Mouse (Mus musculus) MEL (cell line): ENCODE results near the gene Ankrd33b. TPM values are rescaled to one million over a fixed set of nuclear protein-coding genes. Genes with fewer than 3 reads are reported as not detected.
A peak's percentile ranks its signal among the peaks of the same experiment; 100 is the strongest.

Source experiments
- DNase-seq: peaks from one replicate; pipeline ENCODE4 v3.0.0; 2011; ENCODE audit warnings: low read depth, low spot score
- H3K27ac ChIP-seq: 2 replicates; pipeline ENCODE4 v1.5.1; 2012; ENCODE audit warnings: low read depth, mild to moderate bottlenecking, control low read depth, low read length, moderate library complexity; ENCODE audit not compliant: control insufficient read depth
- H3K27me3 ChIP-seq, 2 experiments: fragments of 150-350 bp in 1 of 2; sonication (generic) in 1 of 2; 2 replicates each; pipeline ENCODE4 v1.6.1; 2012; ENCODE audit warnings: low read length in 2 of 2, mild to moderate bottlenecking in 2 of 2, improper control_type of control experiment in 1 of 2, moderate library complexity in 1 of 2; ENCODE audit not compliant: insufficient read depth in 2 of 2, control insufficient read depth in 1 of 2
- H3K36me3 ChIP-seq, 2 experiments: 2 replicates each; pipeline ENCODE4 v1.6.1; 2012 to 2014; ENCODE audit warnings: low read length in 2 of 2, improper control_type of control experiment in 1 of 2, inconsistent platforms in 1 of 2, mild to moderate bottlenecking in 1 of 2; ENCODE audit not compliant: insufficient read depth in 2 of 2, control insufficient read depth in 1 of 2
- H3K4me1 ChIP-seq, 2 experiments: fragments of 150-350 bp in 1 of 2; sonication (generic) in 1 of 2; 2 replicates each; pipeline ENCODE4 v1.6.1; 2012; ENCODE audit warnings: low read length in 2 of 2, improper control_type of control experiment in 1 of 2, mild to moderate bottlenecking in 1 of 2; ENCODE audit not compliant: insufficient read depth in 2 of 2, control insufficient read depth in 1 of 2
- H3K4me3 ChIP-seq, 2 experiments: fragments of 150-350 bp in 1 of 2; sonication (generic) in 1 of 2; 2 replicates each; pipeline ENCODE4 v1.5.1; 2012; ENCODE audit warnings: low read depth in 2 of 2, low read length in 2 of 2, mild to moderate bottlenecking in 2 of 2, moderate library complexity in 2 of 2, control low read depth in 1 of 2, improper control_type of control experiment in 1 of 2; ENCODE audit not compliant: control insufficient read depth in 1 of 2, insufficient read depth in 1 of 2
- H3K79me2 ChIP-seq: 2 replicates; pipeline ENCODE4 v1.6.1; 2012; ENCODE audit warnings: mild to moderate bottlenecking, low read length, moderate library complexity; ENCODE audit not compliant: control insufficient read depth, poor library complexity, insufficient read depth
- H3K9ac ChIP-seq: 2 replicates; pipeline ENCODE4 v1.6.1; 2012; ENCODE audit warnings: low read depth, mild to moderate bottlenecking, control low read depth, low read length, moderate library complexity; ENCODE audit not compliant: control insufficient read depth, poor library complexity, severe bottlenecking
- H3K9me3 ChIP-seq: fragments of 150-350 bp; sonication (generic); replicated peaks from 2 replicates; pipeline ENCODE4 v1.6.1; 2012; ENCODE audit warnings: mild to moderate bottlenecking, low read length, improper control_type of control experiment, moderate library complexity; ENCODE audit not compliant: insufficient read depth
- CHD1 ChIP-seq: IDR thresholded peaks from 2 replicates; pipeline ENCODE4 v1.6.1; 2012; ENCODE audit warnings: low read depth, mild to moderate bottlenecking, inconsistent platforms, low read length, improper control_type of control experiment
- CHD2 ChIP-seq: IDR thresholded peaks from 2 replicates; pipeline ENCODE4 v1.6.1; 2011; ENCODE audit warnings: low read length, improper control_type of control experiment
- E2F4 ChIP-seq: IDR thresholded peaks from 2 replicates; pipeline ENCODE4 v1.6.1; 2011; ENCODE audit warnings: low read depth, low read length, improper control_type of control experiment, borderline replicate concordance
- ELF1 ChIP-seq: IDR thresholded peaks from 2 replicates; pipeline ENCODE4 v1.6.1; 2014; ENCODE audit warnings: low read depth, mild to moderate bottlenecking, inconsistent platforms, low read length, improper control_type of control experiment, moderate library complexity
- GABPA ChIP-seq: IDR thresholded peaks from 2 replicates; pipeline ENCODE4 v1.6.1; 2012; ENCODE audit warnings: low read depth, mild to moderate bottlenecking, inconsistent platforms, low read length, improper control_type of control experiment, moderate library complexity
- GATA1 ChIP-seq: IDR thresholded peaks from 2 replicates; pipeline ENCODE4 v1.6.1; 2011; ENCODE audit warnings: low read depth, low read length, improper control_type of control experiment
- HCFC1 ChIP-seq: IDR thresholded peaks from 2 replicates; pipeline ENCODE4 v1.6.1; 2012; ENCODE audit warnings: low read depth, mild to moderate bottlenecking, inconsistent platforms, low read length, improper control_type of control experiment, moderate library complexity
- KAT2A ChIP-seq: conservative IDR thresholded peaks from 2 replicates; pipeline ENCODE4 v1.6.1; 2012; ENCODE audit warnings: low read depth, low read length, improper control_type of control experiment, inconsistent platforms
- MAZ ChIP-seq: IDR thresholded peaks from 2 replicates; pipeline ENCODE4 v1.6.1; 2012; ENCODE audit warnings: low read depth, mild to moderate bottlenecking, inconsistent platforms, low read length, improper control_type of control experiment
- MEF2A ChIP-seq: IDR thresholded peaks from 2 replicates; pipeline ENCODE4 v1.6.1; 2014; ENCODE audit warnings: low read depth, mild to moderate bottlenecking, inconsistent platforms, low read length, improper control_type of control experiment; ENCODE audit not compliant: poor library complexity, insufficient replicate concordance, severe bottlenecking; ENCODE audit errors: extremely low read depth
- MXI1 ChIP-seq: IDR thresholded peaks from 2 replicates; pipeline ENCODE4 v1.6.1; 2011; ENCODE audit warnings: mild to moderate bottlenecking, low read depth, low read length, improper control_type of control experiment
- MYB ChIP-seq: IDR thresholded peaks from 2 replicates; pipeline ENCODE4 v1.6.1; 2011; ENCODE audit warnings: mild to moderate bottlenecking, low read depth, low read length, improper control_type of control experiment
- MYC ChIP-seq: IDR thresholded peaks from 2 replicates; pipeline ENCODE4 v1.6.1; 2011; ENCODE audit warnings: low read depth, mild to moderate bottlenecking, low read length, improper control_type of control experiment, moderate library complexity
- NRF1 ChIP-seq: IDR thresholded peaks from 2 replicates; pipeline ENCODE4 v1.6.1; 2014; ENCODE audit warnings: low read depth, mild to moderate bottlenecking, inconsistent platforms, low read length, improper control_type of control experiment, moderate library complexity; ENCODE audit not compliant: poor library complexity, insufficient read depth, severe bottlenecking
- POLR2AphosphoS2 ChIP-seq: IDR thresholded peaks from 2 replicates; pipeline ENCODE4 v1.6.1; 2011; ENCODE audit warnings: low read length, improper control_type of control experiment
- RAD21 ChIP-seq: IDR thresholded peaks from 2 replicates; pipeline ENCODE4 v1.6.1; 2011; ENCODE audit warnings: mild to moderate bottlenecking, low read depth, low read length, improper control_type of control experiment
- SMC3 ChIP-seq: IDR thresholded peaks from 2 replicates; pipeline ENCODE4 v1.6.1; 2011; ENCODE audit warnings: low read depth, low read length, improper control_type of control experiment
- USF1 ChIP-seq: IDR thresholded peaks from 2 replicates; pipeline ENCODE4 v1.6.1; 2014; ENCODE audit warnings: low read depth, mild to moderate bottlenecking, inconsistent platforms, low read length, improper control_type of control experiment, moderate library complexity
- USF2 ChIP-seq, 2 experiments: IDR thresholded peaks; 2 replicates each; pipeline ENCODE4 v1.6.1; 2011 to 2012; ENCODE audit warnings: improper control_type of control experiment in 2 of 2, low read length in 2 of 2, borderline replicate concordance in 1 of 2, inconsistent platforms in 1 of 2, low read depth in 1 of 2, mild to moderate bottlenecking in 1 of 2; ENCODE audit not compliant: insufficient read depth in 1 of 2
- polyA plus RNA-seq, 2 experiments: library from polyadenylated mRNA; stranded (reverse) in 1 of 2; unstranded in 1 of 2; fragments of >175 nt in 1 of 2; fragments of >200 nt in 1 of 2; gene quantifications; 2 replicates each; pipeline versions ENCODE4 v1.2.1 to v1.2.4; 2012; ENCODE audit warnings: low replicate concordance in 2 of 2, low read depth in 1 of 2; ENCODE audit not compliant: insufficient read length in 2 of 2, insufficient read depth in 1 of 2, missing spikeins in 1 of 2
- total RNA-seq: library from RNA; depleted of rRNA; stranded (reverse); fragments of 300-350 nt; gene quantifications from 2 replicates; pipeline ENCODE4 v1.2.3, GENCODE M21; 2012

The Ankrd33b gene
- total and polyA plus RNA-seq, 3 experiments: 11.1 to 16.1 TPM; not detected in 1

DNA sequence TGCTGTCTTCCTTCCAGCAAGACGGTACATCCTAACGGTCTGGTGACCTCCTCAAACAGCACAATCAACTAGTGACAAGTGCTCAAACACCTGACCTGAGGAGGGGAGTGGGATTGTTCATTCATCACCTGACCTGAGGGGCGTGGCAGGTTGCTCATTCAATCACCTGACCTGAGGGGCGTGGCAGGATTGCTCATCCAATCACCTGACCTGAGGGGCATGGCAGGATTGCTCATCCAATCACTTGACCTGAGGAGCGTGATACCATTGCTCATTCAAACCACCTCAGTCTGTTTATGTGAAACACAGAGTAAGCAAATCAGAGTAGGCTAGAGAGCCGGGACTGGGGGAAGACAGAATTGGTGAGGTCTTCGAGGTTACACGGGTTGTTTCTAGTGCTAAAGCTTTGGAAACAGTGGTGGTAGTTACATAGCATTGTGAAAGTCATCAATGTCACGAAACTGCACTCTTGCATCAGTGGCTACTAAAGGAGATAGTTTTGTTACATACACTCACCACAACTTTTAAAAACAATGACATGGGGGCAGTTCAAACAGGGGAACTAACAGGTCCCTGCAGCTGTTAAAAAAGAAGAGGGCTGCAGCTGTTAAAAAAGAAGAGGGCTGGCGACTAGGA, 28.8 kb downstream of the Ankrd33b start:
- TF ChIP-seq HCFC1 (no peak), E2F4 (no peak), USF1 (peak; percentile 57)
- H3K36me3 ChIP-seq: no peaks in the 10 kb centered on the region; a peak in 1 of 4 replicates
- H3K27me3 ChIP-seq: no peaks in the 10 kb centered on the region
- no peaks in the 10 kb centered on the region for H3K9me3 ChIP-seq
- H3K4me3 ChIP-seq: no peak overlapping the region
- H3K4me1 ChIP-seq: 0 out of 4 replicates have a peak, but pooled peaks cover 0 to 4% of the 10 kb centered on the region in 2 experiments
- H3K9ac ChIP-seq: no peak overlapping the region
- DNase-seq: no peak
- 0 out of 2 replicates have a peak, but pooled peaks cover 1% of the 10 kb centered on the region for H3K79me2 ChIP-seq
- no peak overlapping the region for H3K27ac ChIP-seq

GRCm38 (mm10) chr15:31337983-31338382, 29.5 kb downstream of the Ankrd33b start:
- Histone ChIP-seq H3K27ac (no peak overlapping the region), H3K9me3 (no peaks in the 10 kb centered on the region), H3K4me1 (0 out of 4 replicates have a peak, but pooled peaks cover 0 to 4% of the 10 kb centered on the region in 2 experiments)
- DNase-seq: no peak
- TF ChIP-seq MAZ (no peak), GATA1 (no peak), MEF2A (no peak), RAD21 (no peak), CHD1 (no peak), ELF1 (no peak), KAT2A (no peak), MYC (no peak), USF2 (IDR thresholded peaks at IDR 0.05; ENCODE audit: borderline replicate concordance in 1 of 2, insufficient read depth in 1 of 2, low read depth in 1 of 2, low read length in 2 of 2) (no peak), MXI1 (no peak), NRF1 (no peak), CHD2 (no peak), USF1 (no peak), SMC3 (no peak), POLR2AphosphoS2 (no peak), MYB (no peak), GABPA (no peak)
- TF ChIP-seq, all 39 proteins: peak for 0
- no peak overlapping the region for H3K9ac ChIP-seq
- no peaks in the 10 kb centered on the region; a peak in 1 of 4 replicates for H3K36me3 ChIP-seq
- H3K4me3 ChIP-seq: no peak overlapping the region
- H3K27me3 ChIP-seq: no peaks in the 10 kb centered on the region
- H3K79me2 ChIP-seq: peaks cover 1% of the 10 kb centered on the region; the same call in 1 of the 2 replicates
